In the genomic region with DNA sequence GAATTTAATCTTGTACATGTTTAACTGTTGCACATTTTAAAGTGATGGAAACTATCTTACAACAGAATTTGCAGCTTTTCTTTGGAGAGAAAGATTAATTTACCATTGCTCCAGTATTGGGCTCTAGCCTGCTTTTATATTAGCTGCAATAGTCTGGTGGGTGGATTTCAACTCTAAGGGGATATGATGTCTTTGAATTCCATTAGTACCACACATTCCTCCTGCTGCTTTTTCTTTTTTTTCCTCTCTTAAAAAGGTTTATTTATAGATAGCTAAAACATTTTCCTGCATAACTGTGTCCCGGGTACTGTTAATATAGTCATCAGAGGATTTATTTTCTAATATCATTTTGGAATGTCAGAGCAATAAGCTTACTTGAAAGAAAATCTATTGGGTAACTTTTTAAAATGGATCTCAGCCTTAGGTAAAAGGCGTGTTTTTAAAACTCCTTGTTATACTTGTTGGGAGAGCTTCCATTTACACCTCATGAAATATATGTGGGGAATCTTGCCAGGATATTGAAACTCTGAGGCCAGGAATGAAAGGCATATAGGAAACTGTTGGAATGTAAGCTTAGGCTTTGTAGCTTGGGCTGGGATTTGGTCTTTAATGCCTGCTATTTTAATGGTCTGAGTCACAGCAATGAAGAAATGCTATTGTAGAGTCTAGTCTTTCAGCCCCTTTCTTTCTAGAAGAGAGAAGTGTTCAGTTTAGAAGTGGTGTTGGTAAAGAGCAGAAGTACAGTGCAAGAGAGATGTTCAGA, we compare ENCODE assay signal across 25 mouse cellular contexts.
DNase-seq lines count a peak whose midpoint lies in the region; ATAC-seq and TF ChIP-seq lines count a peak whose summit lies in the region.
"Had no signal": no experiment of that assay in that cellular context is flagged by ENCODE, and none has a peak within 500 bp of the region (broad histone marks: within the 10 kb centered on the region; RNA-seq: fewer than 3 reads in every experiment).

No protein-coding gene starts in this region.

- DNase-seq in heart, adult 11 months: no peak
- DNase-seq in limb, embryonic 10.5 days (ENCODE audit: low spot score): no peak
- DNase-seq in gonadal fat pad, adult 2 months (ENCODE audit: low read depth): peak; percentile 24
- no peak for DNase-seq in lung, adult 2 months
- DNase-seq: adrenal gland, postnatal 14 days; cerebellum, adult 18-20 months; cerebellum, postnatal 10 days; gastrocnemius, postnatal 14 days; heart, postnatal 4 days; kidney, adult 11 months; kidney, postnatal 14 days; right cerebral cortex, postnatal 4 days; thymus, adult 2 months; thymus, postnatal 36 days had no signal

- H3K9ac ChIP-seq in heart, embryonic 13.5 days: no peak overlapping the region
- H3K9ac ChIP-seq in limb, embryonic 13.5 days: no peak overlapping the region
- H3K9ac ChIP-seq: embryonic facial prominence, embryonic 15.5 days; hindbrain, embryonic 13.5 days; liver, embryonic 15.5 days; lung, embryonic 15.5 days; midbrain, embryonic 12.5 days; neural tube, embryonic 13.5 days had no signal

- ATAC-seq in heart, embryonic 13.5 days (ENCODE audit: extremely low read depth, insufficient number of reproducible peaks, low FRiP score, low TSS enrichment): no peak
- peak; percentile 77 for ATAC-seq in limb, embryonic 13.5 days (ENCODE audit: low FRiP score, low read depth)
- no peak for ATAC-seq in megakaryocyte progenitor cell, adult 5-6 weeks (replicated peaks; ENCODE audit: poor library complexity)
- ATAC-seq: forebrain, embryonic 14.5 days had no signal

- H3K4me3 ChIP-seq in heart, embryonic 13.5 days: no peak overlapping the region
- H3K4me3 ChIP-seq in limb, embryonic 13.5 days: no peak overlapping the region
- H3K4me3 ChIP-seq in limb, embryonic 10.5 days: no peak overlapping the region
- H3K4me3 ChIP-seq in lung, adult 2 months (replicated peaks; ENCODE audit: extremely low read depth, low read depth, low read length): no peak overlapping the region
- H3K4me3 ChIP-seq: embryonic facial prominence, embryonic 15.5 days; hindbrain, embryonic 13.5 days; liver, embryonic 15.5 days; lung, embryonic 15.5 days; midbrain, embryonic 12.5 days; neural tube, embryonic 13.5 days had no signal

- no peak overlapping the region for H3K4me2 ChIP-seq in heart, embryonic 13.5 days
- H3K4me2 ChIP-seq in limb, embryonic 13.5 days (replicated peaks): no peak overlapping the region
- H3K4me2 ChIP-seq: embryonic facial prominence, embryonic 15.5 days; hindbrain, embryonic 13.5 days; liver, embryonic 15.5 days; lung, embryonic 15.5 days; midbrain, embryonic 12.5 days; neural tube, embryonic 13.5 days had no signal

- WGBS in heart, embryonic 13.5 days: 51% methylated on average over 2 of the region's 2 CpGs
- 50% methylated on average over 2 of the region's 2 CpGs for WGBS in limb, embryonic 13.5 days
- WGBS in limb, embryonic 10.5 days: 94% methylated on average over 2 of the region's 2 CpGs
- 69% methylated on average over 2 of the region's 2 CpGs for WGBS in lung, adult 2 months

- TF ChIP-seq CTCF in lung, adult 2 months (IDR thresholded peaks at IDR 0.05; ENCODE audit: insufficient read depth, low read length): no peak

- H3K27ac ChIP-seq in heart, embryonic 13.5 days (replicated peaks): peak overlapping the region; percentile 76
- H3K27ac ChIP-seq in limb, embryonic 13.5 days: peak overlapping the region; percentile 16; the same call in 1 of the 2 replicates
- H3K27ac ChIP-seq in limb, embryonic 10.5 days: no peak overlapping the region
- H3K27ac ChIP-seq: embryonic facial prominence, embryonic 15.5 days; hindbrain, embryonic 13.5 days; liver, embryonic 15.5 days; lung, embryonic 15.5 days; midbrain, embryonic 12.5 days; neural tube, embryonic 13.5 days; stomach, postnatal 0 days had no signal

- no peaks in the 10 kb centered on the region for H3K27me3 ChIP-seq in heart, embryonic 13.5 days (replicated peaks)
- H3K27me3 ChIP-seq in limb, embryonic 13.5 days: no peaks in the 10 kb centered on the region
- H3K27me3 ChIP-seq in limb, embryonic 10.5 days (ENCODE audit: low read depth, poor library complexity, severe bottlenecking): no peaks in the 10 kb centered on the region
- H3K27me3 ChIP-seq: embryonic facial prominence, embryonic 15.5 days; hindbrain, embryonic 13.5 days; liver, embryonic 15.5 days; lung, embryonic 15.5 days; midbrain, embryonic 12.5 days; neural tube, embryonic 13.5 days had no signal

- H3K36me3 ChIP-seq in heart, embryonic 13.5 days: peaks cover 58% of the 10 kb centered on the region
- peaks cover 42% of the 10 kb centered on the region for H3K36me3 ChIP-seq in limb, embryonic 13.5 days
- peaks cover 56% of the 10 kb centered on the region for H3K36me3 ChIP-seq in limb, embryonic 10.5 days
- H3K36me3 ChIP-seq: hindbrain, embryonic 13.5 days; liver, embryonic 15.5 days had no signal

- H3K9me3 ChIP-seq in heart, embryonic 13.5 days: no peaks in the 10 kb centered on the region
- H3K9me3 ChIP-seq in limb, embryonic 13.5 days: no peaks in the 10 kb centered on the region
- no peaks in the 10 kb centered on the region for H3K9me3 ChIP-seq in limb, embryonic 10.5 days (replicated peaks)
- H3K9me3 ChIP-seq: embryonic facial prominence, embryonic 15.5 days; hindbrain, embryonic 13.5 days; liver, embryonic 15.5 days; lung, embryonic 15.5 days; midbrain, embryonic 12.5 days; neural tube, embryonic 13.5 days had no signal

- peaks cover 15% of the 10 kb centered on the region for H3K4me1 ChIP-seq in heart, embryonic 13.5 days
- H3K4me1 ChIP-seq in limb, embryonic 13.5 days: peaks cover 5% of the 10 kb centered on the region; the same call in 1 of the 2 replicates
- H3K4me1 ChIP-seq in limb, embryonic 10.5 days: no peaks in the 10 kb centered on the region
- no peaks in the 10 kb centered on the region for H3K4me1 ChIP-seq in lung, adult 2 months (ENCODE audit: control insufficient read depth, insufficient read depth, low read length)
- H3K4me1 ChIP-seq: embryonic facial prominence, embryonic 15.5 days; hindbrain, embryonic 13.5 days; liver, embryonic 15.5 days; lung, embryonic 15.5 days; midbrain, embryonic 12.5 days; neural tube, embryonic 13.5 days had no signal

- no peak for TF ChIP-seq POLR2A in lung, adult 2 months (IDR thresholded peaks at IDR 0.05; ENCODE audit: borderline replicate concordance, extremely low read depth, low read depth, low read length)
